Comparison of ENCODE assay signal across 9 mouse cellular contexts in genomic region chr11:119219816-119220465, GRCm38 (mm10). TPM values are rescaled to one million over a fixed set of nuclear protein-coding genes. Genes with fewer than 3 reads are reported as not detected.
DNase-seq lines count a peak whose midpoint lies in the region; ATAC-seq and TF ChIP-seq lines count a peak whose summit lies in the region.
"Had no signal": no experiment of that assay in that cellular context is flagged by ENCODE, and none has a peak within 500 bp of the region (broad histone marks: within the 10 kb centered on the region; RNA-seq: fewer than 3 reads in every experiment).

No protein-coding gene starts in this region.

- peaks cover 37% of the 10 kb centered on the region for H3K4me1 ChIP-seq in liver, adult 2 months (ENCODE audit: control insufficient read depth, insufficient read depth, low read length)
- peaks cover 27% of the 10 kb centered on the region for H3K4me1 ChIP-seq in liver, embryonic 11.5 days (replicated peaks; ENCODE audit: control insufficient read depth, insufficient read depth, low read length)
- H3K4me1 ChIP-seq in forebrain, embryonic 10.5 days, result peaks cover 85% of the 10 kb centered on the region
- H3K4me1 ChIP-seq in heart, embryonic 16.5 days (ENCODE audit: control insufficient read depth, insufficient read depth, low read length), result peaks cover 46% of the 10 kb centered on the region
- peaks cover 64% of the 10 kb centered on the region for H3K4me1 ChIP-seq in lung, embryonic 15.5 days
- H3K4me1 ChIP-seq in stomach, embryonic 16.5 days (ENCODE audit: control insufficient read depth, insufficient read depth, low read length), result peaks cover 39% of the 10 kb centered on the region

- no peaks in the 10 kb centered on the region for H3K36me3 ChIP-seq in liver, adult 2 months (ENCODE audit: control insufficient read depth, insufficient read depth, low read length)
- H3K36me3 ChIP-seq in liver, embryonic 11.5 days (ENCODE audit: control insufficient read depth, insufficient read depth, low read length), result no peaks in the 10 kb centered on the region
- H3K36me3 ChIP-seq in forebrain, embryonic 10.5 days (replicated peaks), result peaks cover 48% of the 10 kb centered on the region
- H3K36me3 ChIP-seq in heart, embryonic 16.5 days (ENCODE audit: control insufficient read depth, insufficient read depth), result no peaks in the 10 kb centered on the region
- no peaks in the 10 kb centered on the region for H3K36me3 ChIP-seq in lung, embryonic 15.5 days
- no peaks in the 10 kb centered on the region for H3K36me3 ChIP-seq in stomach, embryonic 16.5 days (ENCODE audit: control insufficient read depth, insufficient read depth, low read length)
- H3K36me3 ChIP-seq: liver, embryonic 13.5 days had no signal

- ATAC-seq in liver, embryonic 11.5 days (replicated peaks; ENCODE audit: low FRiP score), result no peak
- peak; percentile 35 for ATAC-seq in heart, embryonic 16.5 days (replicated peaks; ENCODE audit: extremely low read depth, insufficient read depth, low FRiP score)
- no peak for ATAC-seq in lung, embryonic 15.5 days (ENCODE audit: borderline replicate concordance, extremely low read depth, low FRiP score, low TSS enrichment)
- no peak for ATAC-seq in stomach, embryonic 16.5 days (ENCODE audit: insufficient read depth, low FRiP score)

- no peak for TF ChIP-seq CTCF in liver, adult 2 months (IDR thresholded peaks at IDR 0.05; ENCODE audit: low read depth, low read length)

- no peaks in the 10 kb centered on the region for H3K9me3 ChIP-seq in liver, embryonic 11.5 days (ENCODE audit: control insufficient read depth, low read length)
- H3K9me3 ChIP-seq in forebrain, embryonic 10.5 days, result no peaks in the 10 kb centered on the region
- H3K9me3 ChIP-seq in heart, embryonic 16.5 days (replicated peaks; ENCODE audit: control insufficient read depth, low read length), result no peaks in the 10 kb centered on the region
- H3K9me3 ChIP-seq in lung, embryonic 15.5 days, result no peaks in the 10 kb centered on the region
- no peaks in the 10 kb centered on the region for H3K9me3 ChIP-seq in stomach, embryonic 16.5 days (replicated peaks; ENCODE audit: control insufficient read depth, low read length)
- H3K9me3 ChIP-seq: liver, embryonic 13.5 days had no signal

- peaks cover 9% of the 10 kb centered on the region for H3K79me2 ChIP-seq in liver, adult 2 months (ENCODE audit: control insufficient read depth, insufficient read depth, low read length)

- no peaks in the 10 kb centered on the region for H3K27me3 ChIP-seq in liver, adult 2 months (ENCODE audit: control insufficient read depth, insufficient read depth, low read length)
- H3K27me3 ChIP-seq in liver, embryonic 11.5 days (replicated peaks; ENCODE audit: control insufficient read depth, insufficient read depth, low read length), result no peaks in the 10 kb centered on the region
- no peaks in the 10 kb centered on the region for H3K27me3 ChIP-seq in forebrain, embryonic 10.5 days (ENCODE audit: poor library complexity, severe bottlenecking)
- H3K27me3 ChIP-seq in heart, embryonic 16.5 days (ENCODE audit: control insufficient read depth, insufficient read depth, low read length), result no peaks in the 10 kb centered on the region
- no peaks in the 10 kb centered on the region for H3K27me3 ChIP-seq in lung, embryonic 15.5 days
- H3K27me3 ChIP-seq in stomach, embryonic 16.5 days (ENCODE audit: control insufficient read depth, insufficient read depth, low read length), result no peaks in the 10 kb centered on the region
- H3K27me3 ChIP-seq: liver, embryonic 13.5 days had no signal

- peak overlapping the region; percentile 53 for H3K9ac ChIP-seq in liver, adult 2 months (ENCODE audit: low read depth, low read length)
- no peak overlapping the region for H3K9ac ChIP-seq in liver, embryonic 11.5 days (ENCODE audit: low read depth, low read length)
- H3K9ac ChIP-seq in heart, embryonic 16.5 days (ENCODE audit: low read length), result peak overlapping the region; percentile 58
- no peak overlapping the region for H3K9ac ChIP-seq in lung, embryonic 15.5 days
- peak overlapping the region; percentile 29 for H3K9ac ChIP-seq in stomach, embryonic 16.5 days (ENCODE audit: low read length)
- H3K9ac ChIP-seq: liver, embryonic 13.5 days had no signal

- no peak overlapping the region for H3K4me2 ChIP-seq in liver, embryonic 11.5 days
- H3K4me2 ChIP-seq in heart, embryonic 16.5 days (ENCODE audit: low read depth, low read length), result peak overlapping the region; percentile 52
- H3K4me2 ChIP-seq in lung, embryonic 15.5 days, result 0 out of 2 replicates have a peak overlapping the region, but pooled peaks have one; percentile 4
- 0 out of 2 replicates have a peak overlapping the region, but pooled peaks have one; percentile 1 for H3K4me2 ChIP-seq in stomach, embryonic 16.5 days (ENCODE audit: low read depth, low read length)
- H3K4me2 ChIP-seq: liver, embryonic 13.5 days had no signal

- H3K4me3 ChIP-seq in liver, adult 2 months (ENCODE audit: insufficient read depth, low read depth, low read length), result 0 out of 2 replicates have a peak overlapping the region, but pooled peaks have one; percentile 10
- no peak overlapping the region for H3K4me3 ChIP-seq in liver, embryonic 11.5 days (ENCODE audit: low read depth, low read length)
- H3K4me3 ChIP-seq in forebrain, embryonic 10.5 days, result peak overlapping the region; percentile 23; the same call in 1 of the 2 replicates
- no peak overlapping the region for H3K4me3 ChIP-seq in heart, embryonic 16.5 days (ENCODE audit: low read length)
- H3K4me3 ChIP-seq in lung, embryonic 15.5 days, result no peak overlapping the region
- H3K4me3 ChIP-seq in stomach, embryonic 16.5 days (replicated peaks; ENCODE audit: low read length), result no peak overlapping the region
- H3K4me3 ChIP-seq: liver, embryonic 13.5 days had no signal

- peak overlapping the region; percentile 81 for H3K27ac ChIP-seq in liver, adult 2 months (replicated peaks; ENCODE audit: insufficient read depth, low read depth, low read length)
- no peak overlapping the region for H3K27ac ChIP-seq in liver, embryonic 11.5 days (ENCODE audit: low read depth, low read length)
- H3K27ac ChIP-seq in forebrain, embryonic 10.5 days, result peak overlapping the region; percentile 53
- H3K27ac ChIP-seq in heart, embryonic 16.5 days (ENCODE audit: low read length), result peak overlapping the region; percentile 80
- H3K27ac ChIP-seq in lung, embryonic 15.5 days, result no peak overlapping the region
- no peak overlapping the region for H3K27ac ChIP-seq in stomach, embryonic 16.5 days (ENCODE audit: low read length)
- H3K27ac ChIP-seq: liver, embryonic 13.5 days had no signal

- peak; percentile 96 for DNase-seq in liver, adult 2 months (ENCODE audit: extremely low read depth, low read depth, low spot score)
- DNase-seq in liver, embryonic 11.5 days (ENCODE audit: low spot score), result no peak
- DNase-seq in forebrain, embryonic 10.5 days (ENCODE audit: extremely low spot score, low spot score), result no peak
- peak; percentile 81 for DNase-seq in kidney, postnatal 10 days
- DNase-seq in natural killer cell, adult 2 months (ENCODE audit: low spot score in 2 of 2), result no peak
- DNase-seq: liver, embryonic 13.5 days had no signal

- no peak for TF ChIP-seq POLR2A in liver, adult 2 months (IDR thresholded peaks at IDR 0.05; ENCODE audit: extremely low read depth, insufficient read depth, low read length)

- WGBS in liver, adult 2 months, result 27% methylated on average over 17 of the region's 17 CpGs
- 35% methylated on average over 17 of the region's 17 CpGs for WGBS in liver, embryonic 11.5 days
- 12% methylated on average over 17 of the region's 17 CpGs for WGBS in forebrain, embryonic 10.5 days
- 22% methylated on average over 17 of the region's 17 CpGs for WGBS in heart, embryonic 16.5 days
- WGBS in lung, embryonic 15.5 days, result 23% methylated on average over 17 of the region's 17 CpGs
- 32% methylated on average over 17 of the region's 17 CpGs for whole genome bisulfite sequencing in stomach, embryonic 16.5 days

RNA-seq across cellular contexts. Expression of gene Tbc1d16, which starts 8.4 kb away (rescaled TPM):
- total RNA-seq in liver, adult 2 months (2014; rRNA removed), result 4.6 and 5.5 TPM in 2 replicates
- polyA plus RNA-seq in liver, adult 2 months (2012; rRNA removed), result 8.5 and 9.5 TPM in 2 replicates
- polyA plus RNA-seq in liver, embryonic 11.5 days (2014; fragmentation: Nextera tagmentation; extraction: Ambion mirVana), result 3.4 and 3.6 TPM in 2 replicates
- polyA plus RNA-seq in forebrain, embryonic 10.5 days (2016; fragmentation: Nextera tagmentation; extraction: Ambion mirVana), result 22.5 and 22.7 TPM in 2 replicates
- 15.6 and 19.1 TPM in 2 replicates for polyA plus RNA-seq in heart, embryonic 16.5 days (2015; fragmentation: Nextera tagmentation; extraction: Ambion mirVana)
- polyA plus RNA-seq in lung, embryonic 15.5 days (2015; fragmentation: Nextera tagmentation; extraction: Ambion mirVana), result 19.9 and 20.9 TPM in 2 replicates
- polyA plus RNA-seq in stomach, embryonic 16.5 days (2015; fragmentation: Nextera tagmentation; extraction: Ambion mirVana), result 13.6 and 14.8 TPM in 2 replicates

RNA-seq across cellular contexts. Expression of gene Ccdc40, which starts 8.4 kb away (rescaled TPM):
- 0.07 and 0.09 TPM in 2 replicates for total RNA-seq in liver, adult 2 months (2014; rRNA removed)
- 0.04 TPM in 1 of 2 replicates, not detected in the other for polyA plus RNA-seq in liver, adult 2 months (2012; rRNA removed)
- 4.1 and 5.4 TPM in 2 replicates for polyA plus RNA-seq in liver, embryonic 11.5 days (2014; fragmentation: Nextera tagmentation; extraction: Ambion mirVana)
- 23.1 and 23.6 TPM in 2 replicates for polyA plus RNA-seq in forebrain, embryonic 10.5 days (2016; fragmentation: Nextera tagmentation; extraction: Ambion mirVana)
- 2.9 and 3.1 TPM in 2 replicates for polyA plus RNA-seq in heart, embryonic 16.5 days (2015; fragmentation: Nextera tagmentation; extraction: Ambion mirVana)
- 4.9 and 5.7 TPM in 2 replicates for polyA plus RNA-seq in lung, embryonic 15.5 days (2015; fragmentation: Nextera tagmentation; extraction: Ambion mirVana)
- polyA plus RNA-seq in stomach, embryonic 16.5 days (2015; fragmentation: Nextera tagmentation; extraction: Ambion mirVana), result 2.3 and 2.4 TPM in 2 replicates

RNA-seq across cellular contexts. Expression of gene Gaa, which starts 47.7 kb away (rescaled TPM):
- total RNA-seq in liver, adult 2 months (2014; rRNA removed), result 22.4 and 49.3 TPM in 2 replicates
- 108 and 119 TPM in 2 replicates for polyA plus RNA-seq in liver, adult 2 months (2012; rRNA removed)
- polyA plus RNA-seq in liver, embryonic 11.5 days (2014; fragmentation: Nextera tagmentation; extraction: Ambion mirVana), result 40.5 and 42.5 TPM in 2 replicates
- polyA plus RNA-seq in forebrain, embryonic 10.5 days (2016; fragmentation: Nextera tagmentation; extraction: Ambion mirVana), result 27.5 and 28.4 TPM in 2 replicates
- 92.3 and 95.9 TPM in 2 replicates for polyA plus RNA-seq in heart, embryonic 16.5 days (2015; fragmentation: Nextera tagmentation; extraction: Ambion mirVana)
- 61.5 and 66.1 TPM in 2 replicates for polyA plus RNA-seq in lung, embryonic 15.5 days (2015; fragmentation: Nextera tagmentation; extraction: Ambion mirVana)
- 74.7 and 85.1 TPM in 2 replicates for polyA plus RNA-seq in stomach, embryonic 16.5 days (2015; fragmentation: Nextera tagmentation; extraction: Ambion mirVana)

Comparison
In these comparisons a context has a peak if more than half of its experiments do, and no peak if none do; other contexts are left out.
1. DNase-seq: peak in liver, adult 2 months (single experiment) and kidney, postnatal 10 days (single experiment); none in liver, embryonic 11.5 days (single experiment), forebrain, embryonic 10.5 days (single experiment) and natural killer cell, adult 2 months (0 of 2).
2. H3K27ac ChIP-seq: peak in liver, adult 2 months (single experiment), forebrain, embryonic 10.5 days (single experiment) and heart, embryonic 16.5 days (single experiment); none in liver, embryonic 11.5 days (single experiment), lung, embryonic 15.5 days (single experiment) and stomach, embryonic 16.5 days (single experiment).
3. H3K4me3 ChIP-seq: peak in liver, adult 2 months (single experiment) and forebrain, embryonic 10.5 days (single experiment); none in liver, embryonic 11.5 days (single experiment), heart, embryonic 16.5 days (single experiment), lung, embryonic 15.5 days (single experiment) and stomach, embryonic 16.5 days (single experiment).
4. H3K9ac ChIP-seq: peak in liver, adult 2 months (single experiment), heart, embryonic 16.5 days (single experiment) and stomach, embryonic 16.5 days (single experiment); none in liver, embryonic 11.5 days (single experiment) and lung, embryonic 15.5 days (single experiment).